Comparison of ENCODE assay signal across 8 mouse cellular contexts in the genomic region with DNA sequence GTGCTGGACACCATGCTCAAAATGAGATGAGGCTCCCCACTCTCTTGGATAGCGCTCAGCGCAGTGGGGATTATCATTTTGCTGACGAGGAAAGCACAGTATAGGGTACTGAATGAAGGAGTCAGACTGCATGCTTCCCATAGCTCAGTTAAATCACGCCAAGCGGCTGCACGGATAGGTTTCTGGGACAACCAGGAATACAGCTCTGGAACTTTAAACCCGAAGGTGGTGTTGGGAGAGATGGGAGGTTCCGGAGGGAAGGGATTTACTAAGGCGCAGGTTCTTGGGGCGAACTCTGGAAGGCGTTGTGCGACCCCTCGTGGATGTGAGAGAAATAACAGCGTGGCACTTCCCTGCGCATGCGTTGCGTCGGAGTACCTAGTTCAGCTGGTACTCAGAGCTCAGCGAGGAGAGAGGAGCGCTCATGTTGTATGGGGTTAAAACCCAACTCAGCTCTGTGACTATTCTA. TPM values are rescaled to one million over a fixed set of nuclear protein-coding genes. Genes with fewer than 3 reads are reported as not detected.
DNase-seq lines count a peak whose midpoint lies in the region; ATAC-seq lines count a peak whose summit lies in the region.

No protein-coding gene starts in this region.

- 7% methylated on average over 20 of the region's 20 CpGs for whole genome bisulfite sequencing in hindbrain, embryonic 12.5 days

- peak overlapping the region; percentile 22 for H3K4me3 ChIP-seq in hindbrain, embryonic 12.5 days

- peaks cover 12% of the 10 kb centered on the region; the same call in 1 of the 2 replicates for H3K4me1 ChIP-seq in hindbrain, embryonic 12.5 days

- peak; percentile 64 for ATAC-seq in hindbrain, embryonic 12.5 days (ENCODE audit: low FRiP score)

- H3K9me3 ChIP-seq in hindbrain, embryonic 12.5 days (replicated peaks), result no peaks in the 10 kb centered on the region

- no peak overlapping the region for H3K27ac ChIP-seq in hindbrain, embryonic 12.5 days

- peak; percentile 89 for DNase-seq in Muller cell, postnatal 12 days (ENCODE audit: inconsistent ontology term)
- DNase-seq in cerebellum, adult 9-11 months, result peak; percentile 95
- DNase-seq in frontal cortex, postnatal 10 days (ENCODE audit: low spot score in 2 of 2), result peak; percentile 75 to 88
- DNase-seq in layer of hippocampus, postnatal 14 days (ENCODE audit: low spot score in 2 of 2), result peak; percentile 92 to 95
- peak; percentile 90 for DNase-seq in lung, postnatal 14 days
- peak; percentile 90 for DNase-seq in retina, adult 2 months (ENCODE audit: low read depth, low spot score)
- DNase-seq in thymus, postnatal 36 days, result peak; percentile 69 to 75

- H3K36me3 ChIP-seq in hindbrain, embryonic 12.5 days, result 0 out of 2 replicates have a peak, but pooled peaks cover 4% of the 10 kb centered on the region

- H3K4me2 ChIP-seq in hindbrain, embryonic 12.5 days (replicated peaks), result peak overlapping the region; percentile 50

- peak overlapping the region; percentile 47 for H3K9ac ChIP-seq in hindbrain, embryonic 12.5 days

- H3K27me3 ChIP-seq in hindbrain, embryonic 12.5 days, result no peaks in the 10 kb centered on the region

RNA-seq across cellular contexts. Expression of a gene that starts 4.8 kb away (rescaled TPM):
- polyA plus RNA-seq in hindbrain, embryonic 12.5 days (2016; fragmentation: Nextera tagmentation; extraction: Ambion mirVana), result 0.31 and 0.48 TPM in 2 replicates
- not detected for total RNA-seq in layer of hippocampus, postnatal 14 days (2021)

RNA-seq across cellular contexts. Expression of a gene that starts 31.1 kb away (rescaled TPM):
- polyA plus RNA-seq in hindbrain, embryonic 12.5 days (2016; fragmentation: Nextera tagmentation; extraction: Ambion mirVana), result 6.8 and 9.1 TPM in 2 replicates
- total RNA-seq in layer of hippocampus, postnatal 14 days (2021), result 1 to 10 TPM; 1.4 to 5.1 TPM

RNA-seq across cellular contexts. Expression of a gene that starts 44.9 kb away (rescaled TPM):
- 153 and 167 TPM in 2 replicates for polyA plus RNA-seq in hindbrain, embryonic 12.5 days (2016; fragmentation: Nextera tagmentation; extraction: Ambion mirVana)
- total RNA-seq in layer of hippocampus, postnatal 14 days (2021), result 100 to 1,000 TPM; 119 to 127 TPM

RNA-seq across cellular contexts. Expression of a gene that starts 50.9 kb away (rescaled TPM):
- polyA plus RNA-seq in hindbrain, embryonic 12.5 days (2016; fragmentation: Nextera tagmentation; extraction: Ambion mirVana), result 27.3 and 28.7 TPM in 2 replicates
- 100 to 1,000 TPM in 1 of 2 experiments, 10 to 100 TPM in 1; 99.2 to 104 TPM for total RNA-seq in layer of hippocampus, postnatal 14 days (2021)
